Mouse (Mus musculus) erythroblast, embryonic 14.5 days (primary cell): ENCODE data around the gene Ccdc33. TPM values are rescaled to one million over a fixed set of nuclear protein-coding genes. Genes with fewer than 3 reads are reported as not detected.

ENCODE experiments used
- H3K27me3 ChIP-seq: 2 replicates; pipeline ENCODE4 v1.6.1; 2012; ENCODE audit warnings: inconsistent platforms; ENCODE audit not compliant: control insufficient read depth
- H3K36me3 ChIP-seq: 2 replicates; pipeline ENCODE4 v1.6.1; 2012; ENCODE audit warnings: mild to moderate bottlenecking, inconsistent platforms; ENCODE audit not compliant: control insufficient read depth
- H3K4me1 ChIP-seq: 2 replicates; pipeline ENCODE4 v1.6.1; 2012; ENCODE audit warnings: inconsistent platforms; ENCODE audit not compliant: control insufficient read depth
- H3K4me3 ChIP-seq: replicated peaks from 2 replicates; pipeline ENCODE3; 2012; ENCODE audit warnings: moderate library complexity, mild to moderate bottlenecking, inconsistent platforms
- H3K9me3 ChIP-seq: 2 replicates; pipeline ENCODE4 v1.6.1; 2012; ENCODE audit warnings: low read length, inconsistent platforms, mixed read lengths; ENCODE audit not compliant: control insufficient read depth
- GATA1 ChIP-seq: IDR thresholded peaks from 2 replicates; pipeline ENCODE4 v1.6.1; 2012; ENCODE audit warnings: low read length, inconsistent platforms, mixed read lengths
- TAL1 ChIP-seq: IDR thresholded peaks from 3 replicates; pipeline ENCODE4 v1.6.1; 2012; ENCODE audit warnings: low read length, inconsistent platforms, mixed read lengths
- polyA plus RNA-seq: library from polyadenylated mRNA; stranded (reverse); fragments of >175 nt; gene quantifications from 2 replicates; pipeline ENCODE4 v1.2.3, GENCODE M21; 2012

Gene Ccdc33
- polyA plus RNA-seq, 1 experiment, result not detected

DNA sequence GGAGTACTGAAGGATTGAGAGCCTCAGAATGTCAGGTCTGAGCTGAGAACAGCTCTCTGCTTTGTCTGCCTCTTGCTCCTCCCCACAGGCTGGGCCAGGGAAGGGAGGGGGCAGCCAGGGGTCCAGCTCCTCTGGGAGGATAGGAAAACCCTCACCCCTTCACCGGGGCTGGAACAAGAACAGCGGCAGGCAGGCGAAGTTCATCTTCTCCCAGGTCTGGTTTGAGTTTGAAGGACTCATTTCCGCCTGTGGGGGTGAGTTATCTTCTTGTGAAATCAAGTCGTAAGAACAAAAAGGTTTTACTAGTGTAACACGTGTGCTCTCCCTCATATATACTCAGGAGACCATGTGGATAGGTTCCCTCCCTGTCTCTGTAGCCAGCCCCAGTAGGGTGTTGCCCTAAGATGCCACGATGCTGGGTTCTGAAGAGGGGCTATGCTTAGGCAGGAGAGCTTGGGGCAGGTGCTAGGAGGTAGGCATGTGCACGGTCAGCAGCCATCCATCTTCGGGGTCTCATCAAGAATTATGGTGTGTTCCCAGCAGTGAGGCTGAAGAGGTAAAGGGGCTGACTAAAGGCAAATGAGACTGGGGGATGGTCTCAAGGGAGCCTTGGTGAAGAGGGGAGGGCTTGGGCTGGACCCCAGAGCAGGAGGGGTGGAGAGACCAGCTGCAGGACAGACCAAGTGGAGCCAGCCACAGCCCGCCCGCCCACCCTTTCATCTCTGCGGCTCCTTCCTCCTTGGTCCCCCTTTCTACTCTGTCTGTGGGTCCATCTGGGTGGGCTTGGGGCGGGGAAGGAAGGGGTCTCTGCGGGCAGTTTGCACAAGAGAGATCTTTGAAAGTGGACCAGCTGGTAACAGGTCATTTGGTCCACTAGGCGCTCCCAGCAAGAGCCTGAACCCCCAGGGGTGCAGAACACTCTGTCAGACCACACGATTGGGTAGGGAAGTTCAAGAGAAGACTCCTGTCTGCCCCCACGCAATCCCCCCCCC lies 15.6 kb upstream of the Ccdc33 start:
- H3K4me1 ChIP-seq, result no peaks in the 10 kb centered on the region
- H3K36me3 ChIP-seq, result no peaks in the 10 kb centered on the region
- no peaks in the 10 kb centered on the region for H3K9me3 ChIP-seq
- TF ChIP-seq TAL1 (no peak), GATA1 (no peak)
- H3K4me3 ChIP-seq, result no peak overlapping the region
- H3K27me3 ChIP-seq, result peaks cover 55% of the 10 kb centered on the region

DNA sequence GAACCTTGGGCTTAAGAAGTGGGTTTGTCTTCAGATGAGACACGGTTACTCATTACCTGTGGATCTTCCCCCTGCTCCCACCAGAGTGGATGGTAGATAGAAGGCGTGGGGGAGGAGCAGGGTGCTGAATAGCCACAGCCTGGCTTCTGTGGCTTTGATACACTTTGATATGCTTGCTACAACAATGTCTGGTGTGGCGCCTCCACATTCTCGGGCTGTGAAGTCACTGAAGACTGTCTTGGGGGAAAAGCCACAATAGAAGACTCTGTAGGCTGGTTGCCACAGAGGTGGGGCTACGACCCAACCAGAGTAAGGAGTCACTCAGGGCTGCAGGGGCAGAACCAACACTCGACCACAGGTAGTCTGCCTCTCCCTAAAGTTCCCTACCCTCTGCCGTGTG lies 13.1 kb upstream of the Ccdc33 start:
- Histone ChIP-seq H3K4me1 (no peaks in the 10 kb centered on the region), H3K36me3 (no peaks in the 10 kb centered on the region), H3K27me3 (peaks cover 65% of the 10 kb centered on the region), H3K4me3 (no peak overlapping the region), H3K9me3 (no peaks in the 10 kb centered on the region)
- TF ChIP-seq TAL1, result no peak
- no peak for TF ChIP-seq GATA1

DNA sequence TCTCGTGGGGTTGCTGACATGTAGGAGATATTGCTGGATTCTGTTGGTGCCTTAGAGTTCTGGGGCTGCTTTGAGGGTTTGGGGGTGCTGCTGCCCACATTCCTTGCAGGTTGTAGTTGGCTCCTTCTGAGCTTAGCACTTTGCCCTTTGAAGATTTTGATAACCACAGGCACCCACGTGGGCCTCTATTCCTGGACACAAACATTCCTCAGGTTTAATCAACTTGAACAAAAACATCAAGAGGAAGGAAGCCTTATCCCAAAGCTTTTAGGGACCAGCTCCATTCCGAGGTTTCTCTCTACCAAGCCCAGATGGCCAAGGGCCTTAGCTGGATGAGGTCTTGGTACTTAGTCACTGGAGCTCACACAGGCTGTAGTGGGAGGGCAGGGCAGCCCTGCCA lies 12.3 kb upstream of the Ccdc33 start:
- no peaks in the 10 kb centered on the region for H3K4me1 ChIP-seq
- H3K27me3 ChIP-seq, result peaks cover 65% of the 10 kb centered on the region
- TF ChIP-seq TAL1, result no peak
- TF ChIP-seq GATA1, result no peak
- H3K9me3 ChIP-seq, result no peaks in the 10 kb centered on the region
- no peaks in the 10 kb centered on the region for H3K36me3 ChIP-seq
- H3K4me3 ChIP-seq, result no peak overlapping the region

DNA sequence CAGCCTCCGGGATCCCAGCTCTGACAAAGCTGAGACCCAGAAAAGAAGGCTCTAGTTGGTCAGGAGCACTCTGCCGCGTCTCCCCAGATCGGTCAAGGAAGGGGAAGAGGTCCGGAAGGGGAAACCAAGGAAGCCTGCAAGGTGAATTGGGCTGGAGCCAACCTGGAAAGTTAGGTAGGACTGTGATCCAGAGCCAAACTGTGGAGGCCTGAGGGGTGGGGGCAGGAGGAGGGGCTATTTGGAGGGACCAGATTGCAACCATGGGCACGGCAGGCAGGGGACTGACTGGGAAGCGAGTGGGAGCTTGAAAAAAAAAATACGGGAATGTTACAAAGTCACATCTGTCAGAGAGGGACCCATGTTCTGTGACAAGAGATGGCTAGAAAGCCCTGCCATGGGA lies 10.9 kb upstream of the Ccdc33 start:
- TF ChIP-seq GATA1 (no peak), TAL1 (no peak)
- peaks cover 57% of the 10 kb centered on the region for H3K27me3 ChIP-seq
- H3K36me3 ChIP-seq, result no peaks in the 10 kb centered on the region
- no peaks in the 10 kb centered on the region for H3K9me3 ChIP-seq
- no peaks in the 10 kb centered on the region for H3K4me1 ChIP-seq
- no peak overlapping the region for H3K4me3 ChIP-seq

DNA sequence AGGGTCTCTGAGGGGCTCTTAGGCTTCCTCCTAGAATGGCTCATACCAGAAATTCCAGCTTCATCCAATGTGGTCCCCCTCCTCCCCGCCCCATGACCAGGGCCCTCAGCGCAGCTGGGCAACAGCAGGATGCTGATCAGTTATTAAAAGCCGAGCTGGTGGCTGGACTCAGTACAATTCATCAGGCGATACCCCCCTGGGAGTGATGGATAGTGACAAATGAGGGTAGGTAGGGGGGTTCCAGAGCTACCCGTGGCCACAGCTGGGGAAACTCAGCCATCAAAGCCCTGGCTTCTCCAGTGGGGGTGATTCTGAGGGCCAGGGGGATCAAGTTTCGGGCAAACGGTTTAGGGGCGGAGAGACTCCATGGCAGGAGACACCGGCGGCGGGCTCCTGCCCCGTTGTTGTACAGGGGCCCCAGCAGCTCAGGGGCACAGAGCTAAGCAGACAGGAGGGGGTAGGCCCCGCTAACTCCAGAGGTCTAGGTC lies 10.3 kb upstream of the Ccdc33 start:
- no peak overlapping the region for H3K4me3 ChIP-seq
- no peaks in the 10 kb centered on the region for H3K36me3 ChIP-seq
- H3K9me3 ChIP-seq, result no peaks in the 10 kb centered on the region
- H3K4me1 ChIP-seq, result no peaks in the 10 kb centered on the region
- TF ChIP-seq GATA1 (no peak), TAL1 (no peak)
- peaks cover 53% of the 10 kb centered on the region for H3K27me3 ChIP-seq

DNA sequence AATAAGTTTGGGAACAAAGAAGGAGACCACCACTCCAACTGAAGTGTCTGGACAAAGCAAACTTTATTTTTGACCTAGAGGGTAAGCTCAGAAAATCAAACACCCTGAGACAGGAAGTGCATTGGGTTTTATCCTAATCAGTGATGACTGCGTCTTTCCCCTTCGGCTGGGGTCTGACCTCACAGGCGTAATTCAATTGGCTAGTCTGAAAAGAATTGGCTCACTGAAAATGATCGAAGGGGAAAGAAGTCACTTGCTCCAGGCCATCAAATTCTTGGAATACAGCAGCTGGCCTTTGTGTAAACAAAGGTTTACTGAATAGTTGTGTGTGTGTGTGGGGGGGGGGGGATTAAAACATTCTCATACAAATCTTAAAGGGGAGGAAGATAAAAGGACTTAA lies 7.2 kb upstream of the Ccdc33 start:
- TF ChIP-seq TAL1 (no peak), GATA1 (no peak)
- no peaks in the 10 kb centered on the region for H3K9me3 ChIP-seq
- no peaks in the 10 kb centered on the region for H3K4me1 ChIP-seq
- no peaks in the 10 kb centered on the region for H3K36me3 ChIP-seq
- peaks cover 26% of the 10 kb centered on the region for H3K27me3 ChIP-seq
- no peak overlapping the region for H3K4me3 ChIP-seq

DNA sequence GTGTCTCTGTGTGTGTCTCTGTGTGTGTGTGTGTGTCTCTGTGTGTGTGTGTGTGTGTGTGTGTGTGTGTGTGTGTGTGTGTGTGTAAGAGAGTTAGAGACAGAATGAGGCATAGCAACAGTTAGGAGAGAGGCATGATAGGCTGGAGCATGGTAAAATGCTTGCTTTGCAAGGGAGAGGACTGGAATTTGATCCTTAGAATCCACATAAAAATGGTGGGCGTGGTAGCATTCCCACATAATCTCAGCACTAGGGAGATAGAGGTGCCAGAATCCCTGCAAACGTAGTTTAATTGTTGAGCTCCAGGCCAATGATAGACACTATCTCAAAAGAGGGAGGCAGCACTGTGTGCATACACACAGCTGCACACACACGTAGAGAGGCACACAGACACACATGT lies 6.5 kb upstream of the Ccdc33 start:
- Histone ChIP-seq H3K4me1 (no peaks in the 10 kb centered on the region), H3K36me3 (no peaks in the 10 kb centered on the region), H3K27me3 (peaks cover 19% of the 10 kb centered on the region), H3K9me3 (no peaks in the 10 kb centered on the region), H3K4me3 (no peak overlapping the region)
- TF ChIP-seq TAL1 (no peak), GATA1 (no peak)

DNA sequence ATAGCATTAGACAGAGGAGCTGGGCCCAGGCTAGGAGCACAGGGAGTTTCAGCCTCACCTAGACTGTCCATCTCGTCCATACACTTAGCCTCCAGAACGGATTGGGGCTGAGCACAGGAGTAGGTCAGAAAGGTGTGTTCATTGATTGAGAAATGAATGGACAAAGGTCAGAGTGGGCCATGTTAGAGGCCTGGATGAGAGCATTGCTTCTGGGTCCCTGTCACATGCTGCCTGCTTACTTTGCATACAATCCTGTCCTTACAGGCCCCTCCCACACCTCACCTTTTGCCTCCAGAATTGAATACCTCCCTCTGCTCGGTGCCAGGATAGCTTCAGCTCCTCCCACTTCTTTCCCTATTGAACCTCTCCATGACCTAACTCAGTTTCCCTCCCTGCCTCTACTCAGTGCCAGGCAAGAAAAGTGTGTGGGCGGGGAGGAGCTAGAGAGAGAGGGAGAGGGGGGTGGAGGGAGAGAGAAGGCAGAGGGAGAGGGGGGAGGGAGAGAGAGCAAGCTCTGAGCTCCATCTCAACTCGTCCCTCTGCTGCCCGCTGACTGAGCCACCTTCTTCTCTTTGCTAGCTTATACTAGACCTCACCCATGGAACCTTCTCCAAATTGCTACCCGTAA lies 2.5 kb downstream of the Ccdc33 start:
- TF ChIP-seq GATA1, result no peak
- no peak for TF ChIP-seq TAL1

DNA sequence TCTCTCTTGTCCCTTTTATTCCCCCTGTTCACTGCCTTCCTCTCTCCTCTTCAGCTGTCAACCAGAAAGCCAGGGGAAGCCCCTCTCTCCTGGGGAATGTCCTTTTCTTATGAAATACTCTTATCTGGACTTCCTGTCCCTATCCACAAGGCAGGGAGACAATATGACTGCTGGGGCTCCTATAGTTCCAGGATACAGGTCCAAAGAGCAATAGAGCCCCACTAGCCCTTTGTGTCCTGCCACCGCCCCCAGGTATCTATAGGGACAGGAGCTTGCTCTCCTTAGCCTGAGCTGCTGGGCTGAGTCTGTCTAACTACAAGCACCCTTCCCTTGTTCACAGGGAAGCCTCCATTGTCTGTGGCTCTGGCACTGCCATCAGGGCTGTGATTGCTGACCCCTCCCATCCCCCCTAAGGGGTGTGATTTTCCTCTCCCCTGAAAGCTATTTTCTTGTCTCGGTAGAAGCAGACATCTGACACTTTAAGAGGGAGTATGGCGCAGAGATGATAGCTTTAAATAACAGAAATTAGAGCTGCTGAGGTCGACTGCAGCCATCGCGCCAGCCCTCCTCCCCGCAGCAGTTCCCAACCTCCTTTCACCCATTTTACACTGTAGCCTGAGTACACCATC lies 3.2 kb downstream of the Ccdc33 start:
- no peak overlapping the region for H3K4me3 ChIP-seq
- H3K36me3 ChIP-seq, result no peaks in the 10 kb centered on the region
- TF ChIP-seq TAL1 (no peak), GATA1 (no peak)
- H3K27me3 ChIP-seq, result peaks cover 37% of the 10 kb centered on the region
- no peaks in the 10 kb centered on the region for H3K9me3 ChIP-seq
- no peaks in the 10 kb centered on the region for H3K4me1 ChIP-seq

More for the DNA sequence above, 2.5 kb downstream of the Ccdc33 start:
- Histone ChIP-seq H3K27me3 (peaks cover 37% of the 10 kb centered on the region), H3K9me3 (no peaks in the 10 kb centered on the region), H3K4me3 (no peak overlapping the region), H3K36me3 (no peaks in the 10 kb centered on the region), H3K4me1 (no peaks in the 10 kb centered on the region)
